Mouse (Mus musculus) layer of hippocampus, adult 11-12 months (tissue): ENCODE results near the gene Wfikkn2.
A peak's percentile ranks its signal among the peaks of the same experiment; 100 is the strongest.
"Not testable (repeated sequence)": the region's sequence is repeated elsewhere in the genome, so short reads cannot be mapped to it uniquely, and the experiment has no call there.

Source experiments
- DNase-seq: peaks from one replicate; pipeline ENCODE4 v3.0.0; 2022; ENCODE audit warnings: low spot score

Wfikkn2 gene

GRCm38 (mm10) chr11:94245955-94246788, at the start of gene Wfikkn2:
Gene Wfikkn2 (minus strand): TSS chr11:94246005.
- no peak for DNase-seq

- no peak for DNase-seq
Observed at GRCm38 (mm10) chr11:94294996-94295845, 49.4 kb upstream of the Wfikkn2 start.

GRCm38 (mm10) chr11:94290062-94290740, 44.4 kb upstream of the Wfikkn2 start:
- no peak for DNase-seq

GRCm38 (mm10) chr11:94287105-94287504, 41.3 kb upstream of the Wfikkn2 start:
- no peak for DNase-seq

GRCm38 (mm10) chr11:94285886-94286574, 40.2 kb upstream of the Wfikkn2 start:
- DNase-seq, result no peak

- no peak for DNase-seq
Observed at GRCm38 (mm10) chr11:94283536-94284099, 37.8 kb upstream of the Wfikkn2 start.

- no peak for DNase-seq
Observed at GRCm38 (mm10) chr11:94282291-94282690, 36.5 kb upstream of the Wfikkn2 start.

- peak; percentile 30 for DNase-seq
Observed at GRCm38 (mm10) chr11:94281199-94282181, 35.7 kb upstream of the Wfikkn2 start, which contains the start of gene Gm21885. Gene Gm21885 (plus strand): TSS chr11:94281873.

GRCm38 (mm10) chr11:94276869-94277337, 31.1 kb upstream of the Wfikkn2 start:
- DNase-seq, result peak; percentile 88

- no peak for DNase-seq
Observed at GRCm38 (mm10) chr11:94275686-94276085, 29.9 kb upstream of the Wfikkn2 start.

GRCm38 (mm10) chr11:94275226-94275625, 29.4 kb upstream of the Wfikkn2 start:
- DNase-seq, result no peak

- no peak for DNase-seq
Observed at GRCm38 (mm10) chr11:94274206-94274867, 28.5 kb upstream of the Wfikkn2 start.

GRCm38 (mm10) chr11:94272960-94273927, 27.4 kb upstream of the Wfikkn2 start:
- no peak for DNase-seq

GRCm38 (mm10) chr11:94271015-94271414, 25.2 kb upstream of the Wfikkn2 start:
- DNase-seq, result no peak

- no peak for DNase-seq
Observed at GRCm38 (mm10) chr11:94269906-94270305, 24.1 kb upstream of the Wfikkn2 start.

- no peak for DNase-seq
Observed at GRCm38 (mm10) chr11:94268761-94269160, 23.0 kb upstream of the Wfikkn2 start.

GRCm38 (mm10) chr11:94266155-94266554, 20.4 kb upstream of the Wfikkn2 start:
- DNase-seq, result not testable (repeated sequence)

GRCm38 (mm10) chr11:94265134-94265785, 19.5 kb upstream of the Wfikkn2 start:
- DNase-seq, result peak; percentile 40
